Mouse (Mus musculus): ENCODE measurements around the gene Runx2. TPM values are rescaled to one million over a fixed set of nuclear protein-coding genes. Genes with fewer than 3 reads are reported as not detected.

Runx2 gene
- polyA plus RNA-seq, 1 experiment from 2014 or later = 0.35 TPM

DNA sequence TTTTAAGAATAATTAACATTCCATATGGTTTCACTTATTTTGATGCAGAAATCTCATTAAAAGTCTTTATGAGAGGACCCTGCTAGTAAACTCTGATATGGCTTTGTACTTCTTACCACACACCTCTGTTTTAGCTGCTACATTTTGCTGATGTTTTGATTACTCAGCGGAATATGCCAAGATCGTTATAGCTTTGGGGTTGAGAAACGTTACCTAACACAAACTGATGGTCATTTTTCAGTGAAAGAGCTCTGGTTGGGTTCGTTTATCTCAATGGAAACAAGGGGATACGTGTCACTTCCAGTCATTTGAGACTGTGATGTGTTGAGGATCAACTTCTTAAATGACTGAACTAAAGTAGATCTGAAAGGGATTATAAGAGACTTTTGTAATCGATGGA is 203.8 kb downstream of the Runx2 start:
- Histone ChIP-seq H3K9ac (ENCODE audit: low read length) (no peak overlapping the region), H3K27ac (replicated peaks in 1 of 2; ENCODE audit: control insufficient read depth in 1 of 2, insufficient read depth in 1 of 2, low read depth in 2 of 2, low read length in 2 of 2) (no peak overlapping the region), H3K36me3 (ENCODE audit: control insufficient read depth, insufficient read depth, low read length) (no peaks in the 10 kb centered on the region), H3K4me2 (ENCODE audit: low read length) (no peak overlapping the region), H3K27me3 (ENCODE audit: control insufficient read depth, insufficient read depth, low read length) (no peaks in the 10 kb centered on the region), H3K9me3 (ENCODE audit: control insufficient read depth, low read length) (no peaks in the 10 kb centered on the region), H3K4me3 (ENCODE audit: control insufficient read depth in 1 of 2, insufficient read depth in 1 of 2, low read depth in 1 of 2, low read length in 2 of 2) (no peak overlapping the region), H3K4me1 (ENCODE audit: control insufficient read depth in 2 of 2, insufficient read depth in 2 of 2, low read length in 2 of 2) (no peaks in the 10 kb centered on the region)
- no peak for ATAC-seq (ENCODE audit: insufficient number of reproducible peaks, insufficient read depth, low FRiP score, low read depth)
- WGBS = 74% methylated on average over 6 of the region's 6 CpGs

DNA sequence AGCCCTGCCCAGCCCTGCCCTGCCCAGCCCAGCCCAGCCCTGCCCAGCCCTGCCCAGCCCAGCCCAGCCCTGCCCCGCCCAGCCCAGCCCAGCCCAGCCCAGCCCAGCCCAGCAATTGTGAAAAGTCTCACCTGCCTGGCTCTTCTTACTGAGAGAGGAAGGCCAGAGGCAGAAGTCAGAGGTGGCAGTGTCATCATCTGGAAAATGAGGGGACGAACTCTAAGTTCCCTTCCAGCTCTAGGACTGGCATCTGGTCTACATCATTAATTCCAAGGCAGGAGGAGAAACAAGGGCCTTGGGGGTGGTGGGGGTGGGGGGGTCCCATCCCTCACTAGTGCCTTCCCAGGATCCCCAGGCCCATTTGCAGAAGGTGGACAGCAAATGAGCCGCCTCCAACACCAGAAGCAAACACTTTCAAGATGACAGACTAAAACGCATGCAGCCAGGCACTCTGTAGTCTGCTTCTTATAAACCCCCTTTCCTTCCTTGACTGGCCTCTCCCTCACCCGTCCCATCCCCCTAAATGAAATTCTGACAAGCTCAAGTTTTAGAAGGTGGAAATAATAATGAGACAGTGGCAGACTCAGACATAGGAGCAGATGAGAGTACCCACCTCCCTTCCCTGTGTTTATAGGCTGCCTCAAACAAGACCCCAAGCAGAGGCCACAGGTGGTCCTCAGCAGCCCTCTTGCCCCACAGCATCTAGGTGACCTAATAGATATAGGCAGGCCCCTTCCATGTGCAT is 204.5 kb downstream of the Runx2 start:
- Histone ChIP-seq H3K4me3 (ENCODE audit: control insufficient read depth in 1 of 2, insufficient read depth in 1 of 2, low read depth in 1 of 2, low read length in 2 of 2) (no peak overlapping the region), H3K4me1 (ENCODE audit: control insufficient read depth in 2 of 2, insufficient read depth in 2 of 2, low read length in 2 of 2) (no peaks in the 10 kb centered on the region), H3K9ac (ENCODE audit: low read length) (no peak overlapping the region), H3K27ac (replicated peaks in 1 of 2; ENCODE audit: control insufficient read depth in 1 of 2, insufficient read depth in 1 of 2, low read depth in 2 of 2, low read length in 2 of 2) (no peak overlapping the region), H3K9me3 (ENCODE audit: control insufficient read depth, low read length) (no peaks in the 10 kb centered on the region), H3K4me2 (ENCODE audit: low read length) (no peak overlapping the region), H3K36me3 (ENCODE audit: control insufficient read depth, insufficient read depth, low read length) (no peaks in the 10 kb centered on the region), H3K27me3 (ENCODE audit: control insufficient read depth, insufficient read depth, low read length) (no peaks in the 10 kb centered on the region)
- 61% methylated on average over 5 of the region's 5 CpGs for WGBS
- no peak for ATAC-seq (ENCODE audit: insufficient number of reproducible peaks, insufficient read depth, low FRiP score, low read depth)

DNA sequence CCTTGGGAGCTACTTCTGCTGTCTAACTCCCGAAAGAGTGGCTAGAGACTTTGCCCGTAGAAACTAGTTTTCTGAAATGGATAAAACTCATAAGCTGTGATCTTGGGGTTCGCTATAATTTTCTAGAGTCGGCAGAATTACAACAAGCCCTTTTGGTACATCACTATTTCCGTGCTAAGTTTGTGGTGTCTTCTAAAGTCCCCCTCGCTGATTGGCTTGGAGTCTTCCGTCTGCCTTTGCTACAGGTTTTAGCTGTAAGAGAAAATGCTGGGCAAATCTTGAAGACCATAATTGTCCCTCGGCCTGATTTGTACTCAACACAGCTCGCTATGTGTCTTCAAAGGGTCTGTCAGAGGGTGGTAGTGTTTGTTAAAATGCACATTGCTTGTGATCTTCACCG is 205.2 kb downstream of the Runx2 start:
- Histone ChIP-seq H3K27ac (replicated peaks in 1 of 2; ENCODE audit: control insufficient read depth in 1 of 2, insufficient read depth in 1 of 2, low read depth in 2 of 2, low read length in 2 of 2) (no peak overlapping the region), H3K4me3 (ENCODE audit: control insufficient read depth in 1 of 2, insufficient read depth in 1 of 2, low read depth in 1 of 2, low read length in 2 of 2) (no peak overlapping the region), H3K9me3 (ENCODE audit: control insufficient read depth, low read length) (no peaks in the 10 kb centered on the region), H3K27me3 (ENCODE audit: control insufficient read depth, insufficient read depth, low read length) (no peaks in the 10 kb centered on the region), H3K9ac (ENCODE audit: low read length) (no peak overlapping the region), H3K4me2 (ENCODE audit: low read length) (no peak overlapping the region), H3K36me3 (ENCODE audit: control insufficient read depth, insufficient read depth, low read length) (no peaks in the 10 kb centered on the region), H3K4me1 (ENCODE audit: control insufficient read depth in 2 of 2, insufficient read depth in 2 of 2, low read length in 2 of 2) (no peaks in the 10 kb centered on the region)
- WGBS = 57% methylated on average over 10 of the region's 10 CpGs
- no peak for ATAC-seq (ENCODE audit: insufficient number of reproducible peaks, insufficient read depth, low FRiP score, low read depth)

DNA sequence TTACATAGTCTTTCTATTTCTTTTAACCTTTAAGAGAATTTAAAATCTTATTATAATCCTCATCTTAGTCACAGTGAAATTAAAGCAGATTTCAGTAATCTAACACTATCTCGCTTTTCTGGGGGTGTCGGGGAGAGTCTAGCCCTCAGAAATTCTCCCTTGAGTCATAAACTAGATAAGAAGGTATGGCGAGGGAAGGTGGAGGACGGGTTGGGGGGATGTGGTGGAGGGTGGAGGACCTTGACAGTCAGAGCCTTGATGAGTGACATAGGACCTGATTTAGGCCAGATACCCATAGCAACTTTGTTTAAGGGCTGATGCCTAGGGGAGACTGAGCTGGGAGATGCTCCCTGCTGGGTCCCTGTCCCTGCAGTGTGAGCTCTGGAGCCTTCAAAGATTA is 205.7 kb downstream of the Runx2 start:
- ATAC-seq (ENCODE audit: insufficient number of reproducible peaks, insufficient read depth, low FRiP score, low read depth) = no peak
- H3K4me3 ChIP-seq (ENCODE audit: control insufficient read depth in 1 of 2, insufficient read depth in 1 of 2, low read depth in 1 of 2, low read length in 2 of 2) = no peak overlapping the region
- H3K4me1 ChIP-seq (ENCODE audit: control insufficient read depth in 2 of 2, insufficient read depth in 2 of 2, low read length in 2 of 2) = no peaks in the 10 kb centered on the region
- no peak overlapping the region for H3K9ac ChIP-seq (ENCODE audit: low read length)
- H3K36me3 ChIP-seq (ENCODE audit: control insufficient read depth, insufficient read depth, low read length) = no peaks in the 10 kb centered on the region
- no peak overlapping the region for H3K27ac ChIP-seq (replicated peaks in 1 of 2; ENCODE audit: control insufficient read depth in 1 of 2, insufficient read depth in 1 of 2, low read depth in 2 of 2, low read length in 2 of 2)
- H3K4me2 ChIP-seq (ENCODE audit: low read length) = no peak overlapping the region
- WGBS = 27% methylated on average over 4 of the region's 4 CpGs
- H3K9me3 ChIP-seq (ENCODE audit: control insufficient read depth, low read length) = no peaks in the 10 kb centered on the region
- no peaks in the 10 kb centered on the region for H3K27me3 ChIP-seq (ENCODE audit: control insufficient read depth, insufficient read depth, low read length)

DNA sequence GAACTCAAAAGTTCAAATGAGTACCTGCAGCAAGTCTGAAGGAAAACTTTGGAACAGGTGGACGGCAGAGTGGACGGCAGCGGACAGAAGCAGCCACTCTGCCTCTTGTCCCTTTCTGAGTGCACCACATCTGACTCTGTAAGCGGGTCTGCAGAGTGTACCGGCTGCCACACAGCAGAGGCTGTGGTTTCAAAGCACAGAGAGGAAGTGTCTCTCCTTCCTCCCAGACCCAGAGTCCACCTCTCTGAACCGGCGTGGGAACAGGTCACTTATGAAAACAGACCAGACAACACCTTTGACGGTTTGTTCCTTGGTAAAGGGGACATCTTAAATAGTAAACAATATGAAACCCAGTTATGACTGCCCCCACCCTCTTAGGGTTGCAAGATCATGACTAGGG is 207.2 kb downstream of the Runx2 start:
- Histone ChIP-seq H3K4me2 (ENCODE audit: low read length) (no peak overlapping the region), H3K9ac (ENCODE audit: low read length) (no peak overlapping the region), H3K4me3 (ENCODE audit: control insufficient read depth in 1 of 2, insufficient read depth in 1 of 2, low read depth in 1 of 2, low read length in 2 of 2) (no peak overlapping the region), H3K36me3 (ENCODE audit: control insufficient read depth, insufficient read depth, low read length) (no peaks in the 10 kb centered on the region), H3K27ac (replicated peaks in 1 of 2; ENCODE audit: control insufficient read depth in 1 of 2, insufficient read depth in 1 of 2, low read depth in 2 of 2, low read length in 2 of 2) (no peak overlapping the region), H3K9me3 (ENCODE audit: control insufficient read depth, low read length) (no peaks in the 10 kb centered on the region), H3K27me3 (ENCODE audit: control insufficient read depth, insufficient read depth, low read length) (no peaks in the 10 kb centered on the region), H3K4me1 (ENCODE audit: control insufficient read depth in 2 of 2, insufficient read depth in 2 of 2, low read length in 2 of 2) (no peaks in the 10 kb centered on the region)
- no peak for ATAC-seq (ENCODE audit: insufficient number of reproducible peaks, insufficient read depth, low FRiP score, low read depth)
- 86% methylated on average over 8 of the region's 8 CpGs for WGBS

DNA sequence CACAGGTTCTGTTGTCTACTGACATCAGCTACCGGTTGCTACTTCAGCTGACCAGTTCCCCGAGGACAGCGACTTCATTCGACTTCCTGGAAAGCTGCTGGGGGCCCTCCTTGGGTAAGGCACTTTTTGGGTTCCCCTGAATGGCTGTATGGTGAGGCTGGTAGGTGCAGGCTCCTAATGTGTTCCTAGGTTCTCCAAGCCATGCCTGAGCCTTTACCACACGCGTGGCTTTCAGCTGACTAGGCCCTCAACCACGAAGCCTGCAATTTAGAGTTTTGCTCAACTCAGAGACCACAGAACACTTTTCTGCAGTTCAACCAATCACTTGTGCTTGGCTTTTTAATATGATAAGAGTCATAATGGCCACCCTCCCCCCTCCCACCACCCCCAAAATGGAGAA is 208.4 kb downstream of the Runx2 start:
- Histone ChIP-seq H3K36me3 (ENCODE audit: control insufficient read depth, insufficient read depth, low read length) (no peaks in the 10 kb centered on the region), H3K27me3 (ENCODE audit: control insufficient read depth, insufficient read depth, low read length) (no peaks in the 10 kb centered on the region), H3K4me1 (ENCODE audit: control insufficient read depth in 2 of 2, insufficient read depth in 2 of 2, low read length in 2 of 2) (no peaks in the 10 kb centered on the region), H3K4me2 (ENCODE audit: low read length) (no peak overlapping the region), H3K9ac (ENCODE audit: low read length) (no peak overlapping the region), H3K4me3 (ENCODE audit: control insufficient read depth in 1 of 2, insufficient read depth in 1 of 2, low read depth in 1 of 2, low read length in 2 of 2) (no peak overlapping the region), H3K27ac (replicated peaks in 1 of 2; ENCODE audit: control insufficient read depth in 1 of 2, insufficient read depth in 1 of 2, low read depth in 2 of 2, low read length in 2 of 2) (no peak overlapping the region), H3K9me3 (ENCODE audit: control insufficient read depth, low read length) (no peaks in the 10 kb centered on the region)
- no peak for ATAC-seq (ENCODE audit: insufficient number of reproducible peaks, insufficient read depth, low FRiP score, low read depth)
- WGBS = 81% methylated on average over 7 of the region's 7 CpGs

DNA sequence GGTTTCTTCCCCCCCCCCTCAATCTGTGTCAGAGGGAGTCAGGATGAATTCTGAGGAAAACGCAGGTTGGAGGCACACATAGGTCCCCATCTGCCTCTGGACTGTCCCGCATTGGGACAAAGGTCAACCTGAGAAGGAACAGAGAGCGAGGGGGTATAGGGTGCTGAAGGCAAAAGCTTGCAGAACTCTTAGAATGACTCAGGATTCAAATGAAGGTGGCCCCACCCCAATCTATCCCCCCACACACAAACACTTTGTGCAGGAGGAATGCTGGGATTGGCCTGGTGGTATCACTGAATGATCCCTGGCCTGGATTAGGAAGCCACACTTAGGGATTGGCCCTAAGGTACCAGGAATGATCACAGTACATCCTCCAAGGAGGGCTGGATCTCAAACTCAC is 208.8 kb downstream of the Runx2 start:
- Histone ChIP-seq H3K4me1 (ENCODE audit: control insufficient read depth in 2 of 2, insufficient read depth in 2 of 2, low read length in 2 of 2) (no peaks in the 10 kb centered on the region), H3K27ac (replicated peaks in 1 of 2; ENCODE audit: control insufficient read depth in 1 of 2, insufficient read depth in 1 of 2, low read depth in 2 of 2, low read length in 2 of 2) (no peak overlapping the region), H3K4me3 (ENCODE audit: control insufficient read depth in 1 of 2, insufficient read depth in 1 of 2, low read depth in 1 of 2, low read length in 2 of 2) (no peak overlapping the region), H3K9me3 (ENCODE audit: control insufficient read depth, low read length) (no peaks in the 10 kb centered on the region), H3K27me3 (ENCODE audit: control insufficient read depth, insufficient read depth, low read length) (no peaks in the 10 kb centered on the region), H3K9ac (ENCODE audit: low read length) (no peak overlapping the region), H3K4me2 (ENCODE audit: low read length) (no peak overlapping the region), H3K36me3 (ENCODE audit: control insufficient read depth, insufficient read depth, low read length) (no peaks in the 10 kb centered on the region)
- WGBS = 93% methylated on average over 3 of the region's 3 CpGs
- no peak for ATAC-seq (ENCODE audit: insufficient number of reproducible peaks, insufficient read depth, low FRiP score, low read depth)

DNA sequence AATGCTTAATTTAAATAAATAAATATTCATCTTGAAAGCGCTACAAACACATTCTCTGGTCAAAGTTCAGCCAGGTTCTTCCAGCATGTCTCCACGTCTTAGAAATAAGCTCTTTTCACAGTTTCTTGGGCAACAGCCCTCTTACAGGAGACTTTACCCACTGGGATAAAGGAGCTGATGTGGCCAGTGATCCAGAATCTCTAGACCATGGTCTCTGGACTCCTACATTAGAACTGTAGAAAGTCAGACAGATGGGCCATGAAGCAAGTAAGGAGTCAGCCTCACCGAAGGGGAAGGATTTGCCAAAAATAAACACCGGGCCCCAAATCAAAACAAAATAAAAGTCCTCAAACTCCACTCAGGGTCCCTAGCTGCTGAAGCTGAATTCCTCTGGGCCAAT is 211.4 kb downstream of the Runx2 start:
- H3K9me3 ChIP-seq (ENCODE audit: control insufficient read depth, low read length) = no peaks in the 10 kb centered on the region
- no peaks in the 10 kb centered on the region for H3K36me3 ChIP-seq (ENCODE audit: control insufficient read depth, insufficient read depth, low read length)
- H3K4me3 ChIP-seq (ENCODE audit: control insufficient read depth in 1 of 2, insufficient read depth in 1 of 2, low read depth in 1 of 2, low read length in 2 of 2) = no peak overlapping the region
- no peak for ATAC-seq (ENCODE audit: insufficient number of reproducible peaks, insufficient read depth, low FRiP score, low read depth)
- H3K9ac ChIP-seq (ENCODE audit: low read length) = no peak overlapping the region
- no peaks in the 10 kb centered on the region for H3K4me1 ChIP-seq (ENCODE audit: control insufficient read depth in 2 of 2, insufficient read depth in 2 of 2, low read length in 2 of 2)
- 66% methylated on average over 4 of the region's 4 CpGs for WGBS
- H3K27ac ChIP-seq (replicated peaks in 1 of 2; ENCODE audit: control insufficient read depth in 1 of 2, insufficient read depth in 1 of 2, low read depth in 2 of 2, low read length in 2 of 2) = no peak overlapping the region
- H3K27me3 ChIP-seq (ENCODE audit: control insufficient read depth, insufficient read depth, low read length) = no peaks in the 10 kb centered on the region
- no peak overlapping the region for H3K4me2 ChIP-seq (ENCODE audit: low read length)

Measured in heart, embryonic 14.5 days (tissue).